ENCODE assay signal across 12 mouse cellular contexts in the genomic region with DNA sequence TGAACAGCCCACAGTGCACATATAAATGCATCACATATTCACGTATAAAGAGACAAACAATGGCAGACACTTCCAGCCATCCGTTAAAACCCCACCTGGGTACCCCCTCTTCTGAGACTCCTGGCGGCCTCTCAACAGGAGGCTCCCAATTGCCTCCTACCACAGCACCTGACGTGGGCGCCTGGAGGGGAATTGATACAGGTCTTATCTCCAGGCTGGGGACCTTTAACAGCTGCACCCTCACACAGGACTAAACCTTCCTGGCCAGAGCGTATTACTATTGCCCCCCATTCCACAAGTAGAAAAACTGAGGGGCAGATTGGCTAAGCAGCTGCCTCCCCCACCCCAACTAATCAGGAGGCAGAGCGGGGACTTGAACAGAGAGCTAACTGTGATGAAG. TPM values are rescaled to one million over a fixed set of nuclear protein-coding genes. Genes with fewer than 3 reads are reported as not detected.
"Had no signal": no experiment of that assay in that cellular context is flagged by ENCODE, and none has a peak within 500 bp of the region (broad histone marks: within the 10 kb centered on the region; RNA-seq: fewer than 3 reads in every experiment).

No protein-coding gene starts in this region.

- H3K4me3 ChIP-seq: left cerebral cortex, adult 2 months; midbrain, embryonic 15.5 days; neural tube, embryonic 12.5 days had no signal

- DNase-seq: kidney, adult 8-10 months; kidney, postnatal 25 days; lung, adult 2 months; lung, postnatal 36 days; thymus, postnatal 4 days had no signal

- H3K9me3 ChIP-seq: midbrain, embryonic 15.5 days; neural tube, embryonic 12.5 days had no signal

- ATAC-seq: intestine, postnatal 0 days; lung, postnatal 0 days; midbrain, embryonic 15.5 days had no signal

- H3K36me3 ChIP-seq: midbrain, embryonic 15.5 days had no signal

- H3K9ac ChIP-seq: midbrain, embryonic 15.5 days; neural tube, embryonic 12.5 days had no signal

- H3K4me2 ChIP-seq: midbrain, embryonic 11.5 days; midbrain, embryonic 15.5 days; neural tube, embryonic 12.5 days had no signal

- H3K27ac ChIP-seq: left cerebral cortex, adult 2 months; midbrain, embryonic 15.5 days; neural tube, embryonic 12.5 days had no signal

- H3K27me3 ChIP-seq: midbrain, embryonic 15.5 days; neural tube, embryonic 12.5 days had no signal

RNA-seq across cellular contexts. Expression of a gene that starts 18.9 kb away (rescaled TPM):
- total RNA-seq: neutrophil, adult 5-6 weeks had no signal
